Mouse (Mus musculus): ENCODE results near the gene Tubgcp4. TPM values are rescaled to one million over a fixed set of nuclear protein-coding genes. Genes with fewer than 3 reads are reported as not detected.
"Not testable (repeated sequence)": the region's sequence is repeated elsewhere in the genome, so short reads cannot be mapped to it uniquely, and the experiment has no call there.

Tubgcp4 gene
- polyA plus RNA-seq (2014; fragmentation: Nextera tagmentation; extraction: Ambion mirVana) = 50.4 and 51.0 TPM in 2 replicates

DNA sequence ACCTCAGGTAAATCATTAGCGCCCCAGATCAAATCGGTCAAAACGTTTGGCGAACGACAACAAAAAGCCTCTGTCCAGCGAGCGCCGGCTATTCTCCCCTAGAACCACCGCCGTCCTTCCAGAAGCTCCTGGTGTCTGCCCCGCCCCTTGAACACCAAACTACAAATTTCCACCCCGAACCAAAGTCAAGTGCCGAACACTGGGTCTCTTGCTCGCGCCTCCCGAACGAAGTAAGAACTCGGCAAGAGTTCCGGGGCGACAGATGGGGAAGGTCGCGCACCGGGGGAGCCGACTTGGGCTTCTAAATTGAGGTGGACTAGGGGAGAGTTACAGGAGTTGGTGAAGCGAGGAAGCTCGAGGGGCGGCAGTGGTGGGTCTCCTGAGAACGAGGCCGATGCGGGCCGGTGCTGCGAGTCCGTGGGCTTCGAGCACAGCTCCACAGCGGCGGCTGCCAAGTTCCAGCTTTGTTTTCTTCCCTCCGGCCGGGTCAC lies at the start of gene Tubgcp4:
Gene Tubgcp4, plus strand, starts transcription at position 174 of the 491 bp plus-strand sequence.
- H3K9me3 ChIP-seq (ENCODE audit: control insufficient read depth, low read length) = no peaks in the 10 kb centered on the region
- peak within 1 kb of the TSS; percentile 86 for H3K4me3 ChIP-seq (ENCODE audit: low read depth, low read length)
- peak; percentile 38; the same call in 1 of the 2 replicates for ATAC-seq (replicated peaks; ENCODE audit: low FRiP score)
- 1% methylated on average over 36 of the region's 38 CpGs for WGBS
- peaks cover 9% of the 10 kb centered on the region; the same call in 1 of the 2 replicates for H3K36me3 ChIP-seq (ENCODE audit: control insufficient read depth, insufficient read depth, low read length)
- H3K9ac ChIP-seq (ENCODE audit: low read depth, low read length) = peak within 1 kb of the TSS; percentile 83
- H3K27ac ChIP-seq (ENCODE audit: low read depth, low read length) = peak within 1 kb of the TSS; percentile 84
- H3K27me3 ChIP-seq (replicated peaks; ENCODE audit: control insufficient read depth, insufficient read depth, low read length) = no peaks in the 10 kb centered on the region
- peaks cover 20% of the 10 kb centered on the region for H3K4me1 ChIP-seq (replicated peaks; ENCODE audit: control insufficient read depth, insufficient read depth, low read length)
- H3K4me2 ChIP-seq = peak within 1 kb of the TSS; percentile 99
- DNase-seq (ENCODE audit: low spot score) = peak; percentile 78

DNA sequence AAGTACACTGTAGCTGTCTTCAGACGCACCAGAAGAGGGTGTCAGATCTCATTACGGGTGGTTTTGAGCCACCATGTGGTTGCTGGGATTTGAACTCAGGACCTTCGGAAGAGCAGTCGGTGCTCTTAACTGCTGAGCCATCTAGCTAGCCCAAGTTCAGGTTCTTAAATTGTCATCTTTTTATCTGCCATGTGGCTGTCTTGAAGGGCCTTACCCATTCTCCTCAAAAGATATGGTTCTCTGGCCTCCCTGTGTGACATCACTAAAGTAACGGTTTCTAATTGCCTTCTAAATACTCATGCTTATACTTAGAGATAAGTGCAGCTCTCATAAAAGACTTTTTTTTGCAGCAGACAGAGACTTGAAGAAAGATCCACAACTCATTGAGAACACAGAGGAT lies 44.2 kb upstream of the Tubgcp4 start:
- H3K9ac ChIP-seq (ENCODE audit: low read depth, low read length); H3K4me3 ChIP-seq (ENCODE audit: low read depth, low read length); H3K27ac ChIP-seq (ENCODE audit: low read depth, low read length); DNase-seq (ENCODE audit: low spot score); H3K4me1 ChIP-seq (replicated peaks; ENCODE audit: control insufficient read depth, insufficient read depth, low read length); ATAC-seq (replicated peaks; ENCODE audit: low FRiP score); H3K27me3 ChIP-seq (replicated peaks; ENCODE audit: control insufficient read depth, insufficient read depth, low read length); H3K36me3 ChIP-seq (ENCODE audit: control insufficient read depth, insufficient read depth, low read length); H3K4me2 ChIP-seq; H3K9me3 ChIP-seq (ENCODE audit: control insufficient read depth, low read length): not testable (repeated sequence)
- WGBS = 87% methylated on average over 5 of the region's 5 CpGs

GRCm38 (mm10) chr2:121127536-121127935 lies 42.9 kb upstream of the Tubgcp4 start:
- Histone ChIP-seq H3K27ac (ENCODE audit: low read depth, low read length) (no peak overlapping the region), H3K4me2 (no peak overlapping the region), H3K4me1 (replicated peaks; ENCODE audit: control insufficient read depth, insufficient read depth, low read length) (no peaks in the 10 kb centered on the region), H3K36me3 (ENCODE audit: control insufficient read depth, insufficient read depth, low read length) (no peaks in the 10 kb centered on the region), H3K4me3 (ENCODE audit: low read depth, low read length) (no peak overlapping the region), H3K27me3 (replicated peaks; ENCODE audit: control insufficient read depth, insufficient read depth, low read length) (no peaks in the 10 kb centered on the region), H3K9ac (ENCODE audit: low read depth, low read length) (no peak overlapping the region), H3K9me3 (ENCODE audit: control insufficient read depth, low read length) (no peaks in the 10 kb centered on the region)
- DNase-seq (ENCODE audit: low spot score) (no peak), ATAC-seq (replicated peaks; ENCODE audit: low FRiP score) (no peak)
- 82% methylated on average over 1 of the region's 1 CpGs for WGBS

DNA sequence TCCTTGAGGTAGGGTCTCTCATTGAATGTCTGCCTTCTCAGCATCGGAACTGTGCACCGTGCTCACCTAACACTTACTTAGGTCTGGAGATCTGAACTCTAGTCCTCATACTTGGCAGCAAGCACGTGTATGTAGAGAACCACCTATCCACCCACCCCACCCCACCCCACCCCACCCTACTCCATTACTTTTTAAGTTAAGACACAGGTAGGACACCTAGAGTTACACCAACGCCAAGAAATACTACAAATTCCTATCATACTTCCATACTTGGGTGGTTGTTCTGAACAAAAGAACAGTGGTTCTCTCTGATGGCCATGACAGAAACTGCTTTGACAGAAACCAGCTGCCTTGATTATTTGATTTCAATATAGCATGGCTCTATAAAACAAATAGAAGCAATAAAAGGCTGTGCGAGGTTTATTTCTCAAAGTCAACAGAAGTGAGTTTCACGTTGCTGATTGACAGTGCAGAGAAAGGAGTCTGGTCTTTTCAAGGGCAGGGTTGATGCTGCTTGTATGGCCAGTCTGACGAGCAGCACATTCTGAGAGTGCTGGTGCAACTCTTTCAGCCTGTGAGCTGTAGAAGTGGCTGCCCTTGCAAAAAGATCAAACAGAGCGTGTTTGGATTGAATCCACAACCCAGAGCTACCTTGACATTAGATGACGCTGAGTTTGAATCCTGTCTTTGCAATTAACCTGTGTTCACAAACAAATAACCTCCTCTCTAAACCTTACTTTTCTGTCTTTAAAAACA lies 41.4 kb upstream of the Tubgcp4 start:
- Histone ChIP-seq H3K27ac (ENCODE audit: low read depth, low read length) (no peak overlapping the region), H3K9me3 (ENCODE audit: control insufficient read depth, low read length) (no peaks in the 10 kb centered on the region), H3K27me3 (replicated peaks; ENCODE audit: control insufficient read depth, insufficient read depth, low read length) (no peaks in the 10 kb centered on the region), H3K4me2 (no peak overlapping the region), H3K36me3 (ENCODE audit: control insufficient read depth, insufficient read depth, low read length) (no peaks in the 10 kb centered on the region), H3K9ac (ENCODE audit: low read depth, low read length) (no peak overlapping the region), H3K4me3 (ENCODE audit: low read depth, low read length) (no peak overlapping the region), H3K4me1 (replicated peaks; ENCODE audit: control insufficient read depth, insufficient read depth, low read length) (no peaks in the 10 kb centered on the region)
- 63% methylated on average over 9 of the region's 9 CpGs for WGBS
- no peak for DNase-seq (ENCODE audit: low spot score)
- no peak for ATAC-seq (replicated peaks; ENCODE audit: low FRiP score)

- 63% methylated on average over 1 of the region's 1 CpGs for WGBS
- no peak overlapping the region for H3K4me3 ChIP-seq (ENCODE audit: low read depth, low read length)
- no peak overlapping the region for H3K27ac ChIP-seq (ENCODE audit: low read depth, low read length)
- no peaks in the 10 kb centered on the region for H3K4me1 ChIP-seq (replicated peaks; ENCODE audit: control insufficient read depth, insufficient read depth, low read length)
- no peak overlapping the region for H3K9ac ChIP-seq (ENCODE audit: low read depth, low read length)
- H3K4me2 ChIP-seq = no peak overlapping the region
- H3K9me3 ChIP-seq (ENCODE audit: control insufficient read depth, low read length) = 0 out of 2 replicates have a peak, but pooled peaks cover 2% of the 10 kb centered on the region
- H3K36me3 ChIP-seq (ENCODE audit: control insufficient read depth, insufficient read depth, low read length) = no peaks in the 10 kb centered on the region
- ATAC-seq (replicated peaks; ENCODE audit: low FRiP score) (no peak), DNase-seq (ENCODE audit: low spot score) (no peak)
- H3K27me3 ChIP-seq (replicated peaks; ENCODE audit: control insufficient read depth, insufficient read depth, low read length) = no peaks in the 10 kb centered on the region
These were observed 37.6 kb upstream of the Tubgcp4 start for GRCm38 (mm10) chr2:121132822-121133221.

DNA sequence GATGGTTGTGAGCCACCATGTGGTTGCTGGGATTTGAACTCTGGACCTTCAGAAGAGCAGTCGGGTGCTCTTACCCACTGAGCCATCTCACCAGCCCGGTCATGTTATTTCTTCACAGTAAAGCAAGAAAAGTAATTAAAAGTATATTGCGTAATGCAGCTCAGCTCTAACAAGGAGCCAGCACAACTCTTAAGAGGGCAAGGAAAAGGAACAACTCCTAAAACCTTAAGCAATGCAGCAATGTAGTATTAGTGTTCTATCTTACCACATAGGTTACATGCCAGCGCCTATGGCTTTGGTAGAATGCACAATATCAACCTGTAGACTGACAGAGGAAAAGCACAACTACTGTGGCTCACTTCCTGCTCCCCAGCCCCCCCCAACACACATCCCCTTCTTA lies 33.1 kb upstream of the Tubgcp4 start:
- Histone ChIP-seq H3K27me3 (replicated peaks; ENCODE audit: control insufficient read depth, insufficient read depth, low read length) (no peaks in the 10 kb centered on the region), H3K9ac (ENCODE audit: low read depth, low read length) (no peak overlapping the region), H3K27ac (ENCODE audit: low read depth, low read length) (no peak overlapping the region), H3K4me2 (no peak overlapping the region), H3K9me3 (ENCODE audit: control insufficient read depth, low read length) (0 out of 2 replicates have a peak, but pooled peaks cover 2% of the 10 kb centered on the region), H3K4me3 (ENCODE audit: low read depth, low read length) (no peak overlapping the region), H3K4me1 (replicated peaks; ENCODE audit: control insufficient read depth, insufficient read depth, low read length) (peaks cover 20% of the 10 kb centered on the region), H3K36me3 (ENCODE audit: control insufficient read depth, insufficient read depth, low read length) (peaks cover 14% of the 10 kb centered on the region)
- DNase-seq (ENCODE audit: low spot score) (no peak), ATAC-seq (replicated peaks; ENCODE audit: low FRiP score) (no peak)
- WGBS = 93% methylated on average over 4 of the region's 4 CpGs

- Histone ChIP-seq H3K27me3 (replicated peaks; ENCODE audit: control insufficient read depth, insufficient read depth, low read length) (no peaks in the 10 kb centered on the region), H3K4me1 (replicated peaks; ENCODE audit: control insufficient read depth, insufficient read depth, low read length) (peaks cover 20% of the 10 kb centered on the region), H3K4me2 (peak overlapping the region; percentile 90), H3K36me3 (ENCODE audit: control insufficient read depth, insufficient read depth, low read length) (peaks cover 14% of the 10 kb centered on the region), H3K27ac (ENCODE audit: low read depth, low read length) (peak overlapping the region; percentile 82), H3K9ac (ENCODE audit: low read depth, low read length) (peak overlapping the region; percentile 92), H3K4me3 (ENCODE audit: low read depth, low read length) (peak overlapping the region; percentile 78), H3K9me3 (ENCODE audit: control insufficient read depth, low read length) (0 out of 2 replicates have a peak, but pooled peaks cover 2% of the 10 kb centered on the region)
- 52% methylated on average over 29 of the region's 29 CpGs for WGBS
- ATAC-seq (replicated peaks; ENCODE audit: low FRiP score) (no peak; the same call in 1 of the 2 replicates), DNase-seq (ENCODE audit: low spot score) (peak; percentile 34)
These were observed 31.0 kb upstream of the Tubgcp4 start for GRCm38 (mm10) chr2:121139266-121140017.

DNA sequence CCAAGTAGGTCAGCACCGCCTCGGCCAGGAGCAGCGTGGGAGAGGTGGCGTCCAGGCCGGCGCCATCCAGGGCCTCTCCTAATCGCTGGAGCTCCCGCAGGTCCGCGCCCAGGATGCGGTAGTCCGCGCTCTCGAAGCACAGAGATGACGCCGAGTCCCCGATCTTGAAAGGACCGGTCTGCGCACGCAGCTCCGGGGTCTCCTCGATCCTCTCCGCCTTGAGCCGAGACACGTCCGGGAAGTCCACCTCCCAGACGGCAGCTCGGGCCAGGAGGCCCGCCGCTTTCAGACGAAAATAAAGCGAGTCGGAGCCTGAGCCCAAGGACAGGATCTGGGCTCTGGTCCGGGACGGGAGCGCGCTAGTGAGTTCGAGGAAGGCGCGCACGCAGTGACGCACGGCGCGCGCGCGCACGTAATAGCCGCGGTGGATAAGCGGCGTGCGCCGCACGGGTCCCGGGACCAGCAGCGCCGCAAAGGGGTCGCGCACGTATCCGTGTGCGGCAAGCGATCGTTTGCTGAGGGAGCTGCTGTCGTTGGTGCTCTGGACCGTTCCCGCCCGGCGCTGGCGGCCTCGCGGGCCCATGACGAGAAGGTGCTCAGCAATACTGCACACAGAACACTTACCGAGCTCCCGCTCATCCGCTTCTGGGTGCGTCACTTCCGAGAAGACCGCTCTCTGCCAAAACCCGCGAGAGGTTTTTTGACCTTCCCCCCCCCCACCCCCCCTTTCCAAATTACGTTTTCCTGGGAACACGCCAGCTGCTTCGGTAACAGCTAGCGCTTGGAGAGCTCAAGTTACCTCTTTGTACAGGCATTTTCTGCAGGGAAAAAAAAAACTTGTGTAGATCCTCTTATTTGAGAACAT lies 30.2 kb upstream of the Tubgcp4 start, which contains the start of the genes Adal and Lcmt2:
Gene Adal, plus strand, starts transcription at position 411 of the 865 bp plus-strand sequence.
Gene Lcmt2, minus strand, starts transcription at position 636 of the 865 bp plus-strand sequence.
- H3K9me3 ChIP-seq (ENCODE audit: control insufficient read depth, low read length) = 0 out of 2 replicates have a peak, but pooled peaks cover under 1% of the 10 kb centered on the region
- peak within 1 kb of the TSS; percentile 92 for H3K9ac ChIP-seq (ENCODE audit: low read depth, low read length)
- H3K36me3 ChIP-seq (ENCODE audit: control insufficient read depth, insufficient read depth, low read length) = peaks cover 14% of the 10 kb centered on the region
- H3K4me2 ChIP-seq = peak within 1 kb of the TSS; percentile 90
- H3K4me1 ChIP-seq (replicated peaks; ENCODE audit: control insufficient read depth, insufficient read depth, low read length) = peaks cover 20% of the 10 kb centered on the region
- no peaks in the 10 kb centered on the region for H3K27me3 ChIP-seq (replicated peaks; ENCODE audit: control insufficient read depth, insufficient read depth, low read length)
- H3K4me3 ChIP-seq (ENCODE audit: low read depth, low read length) = peak within 1 kb of the TSS; percentile 78
- ATAC-seq (replicated peaks; ENCODE audit: low FRiP score) (peak; percentile 94), DNase-seq (ENCODE audit: low spot score) (peak; percentile 90)
- 1% methylated on average over 87 of the region's 87 CpGs for WGBS
- peak within 1 kb of the TSS; percentile 82 for H3K27ac ChIP-seq (ENCODE audit: low read depth, low read length)

Measured in liver, embryonic 11.5 days (tissue).